Mouse (Mus musculus) heart, adult 11 months (tissue): ENCODE measurements around the gene Ets2.

Experiments
- DNase-seq: peaks from one replicate; pipeline ENCODE4 v3.0.0; 2022

Gene Ets2

GRCm38 (mm10) chr16:95700224-95700623 is 1.7 kb upstream of the Ets2 start:
- DNase-seq, result no peak

GRCm38 (mm10) chr16:95702562-95703545 is 979 bp downstream of the Ets2 start:
- no peak for DNase-seq

- DNase-seq, result peak; percentile 95
Observed at GRCm38 (mm10) chr16:95703958-95704357, 2.1 kb downstream of the Ets2 start.

GRCm38 (mm10) chr16:95704662-95705330 is 2.9 kb downstream of the Ets2 start:
- DNase-seq, result peak; percentile 94

- DNase-seq, result peak; percentile 92
Observed at GRCm38 (mm10) chr16:95705771-95706170, 3.9 kb downstream of the Ets2 start.

- DNase-seq, result peak; percentile 94
Observed at GRCm38 (mm10) chr16:95708211-95709004, 6.5 kb downstream of the Ets2 start.

- DNase-seq, result no peak
Observed at GRCm38 (mm10) chr16:95709175-95709574, 7.3 kb downstream of the Ets2 start.

- DNase-seq, result peak; percentile 87
Observed at GRCm38 (mm10) chr16:95710129-95710528, 8.3 kb downstream of the Ets2 start.

- peak; percentile 90 for DNase-seq
Observed at GRCm38 (mm10) chr16:95712121-95712520, 10.2 kb downstream of the Ets2 start.

GRCm38 (mm10) chr16:95713077-95713476 is 11.2 kb downstream of the Ets2 start:
- DNase-seq, result peak; percentile 80

- peak; percentile 95 for DNase-seq
Observed at GRCm38 (mm10) chr16:95715026-95715425, 13.2 kb downstream of the Ets2 start.

GRCm38 (mm10) chr16:95716061-95716706 is 14.3 kb downstream of the Ets2 start:
- peak; percentile 92 for DNase-seq

GRCm38 (mm10) chr16:95717631-95718030 is 15.8 kb downstream of the Ets2 start:
- DNase-seq, result peak; percentile 90

- peak; percentile 93 for DNase-seq
Observed at GRCm38 (mm10) chr16:95718119-95718518, 16.2 kb downstream of the Ets2 start.

- DNase-seq, result peak; percentile 76
Observed at GRCm38 (mm10) chr16:95720532-95720931, 18.7 kb downstream of the Ets2 start.

GRCm38 (mm10) chr16:95724251-95724650 is 22.4 kb downstream of the Ets2 start:
- DNase-seq, result peak; percentile 75

- DNase-seq, result peak; percentile 73
Observed at GRCm38 (mm10) chr16:95724776-95725175, 22.9 kb downstream of the Ets2 start.

- peak; percentile 84 for DNase-seq
Observed at GRCm38 (mm10) chr16:95726802-95727201, 24.9 kb downstream of the Ets2 start.

GRCm38 (mm10) chr16:95728453-95729435 is 26.9 kb downstream of the Ets2 start:
- DNase-seq, result peak; percentile 99

- DNase-seq, result peak; percentile 88
Observed at GRCm38 (mm10) chr16:95729775-95730174, 27.9 kb downstream of the Ets2 start.

- DNase-seq, result no peak
Observed at GRCm38 (mm10) chr16:95734785-95735184, 32.9 kb downstream of the Ets2 start.
